11 mouse cellular contexts compared by ENCODE assay signal in the genomic region with DNA sequence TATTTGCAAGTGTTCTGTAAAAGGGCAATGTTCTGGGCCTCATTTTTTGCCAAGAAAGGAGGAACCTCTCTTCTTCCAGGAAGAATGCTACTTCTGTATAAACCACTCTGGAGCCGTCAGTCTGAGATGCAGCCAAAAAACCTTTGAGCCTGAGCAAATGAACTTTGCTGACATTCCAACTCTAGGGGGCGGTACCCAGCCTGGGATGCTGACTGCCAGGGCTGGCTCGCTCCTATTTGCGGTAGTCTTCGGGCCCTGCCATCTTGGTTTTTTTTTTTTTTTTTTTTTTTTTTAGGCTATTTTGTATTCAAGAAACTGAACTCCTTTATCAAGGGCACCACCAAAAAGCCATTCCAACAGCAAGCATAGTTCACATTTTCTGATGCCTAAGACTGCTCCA.
DNase-seq lines count a peak whose midpoint lies in the region; ATAC-seq and TF ChIP-seq lines count a peak whose summit lies in the region.
"Had no signal": no experiment of that assay in that cellular context is flagged by ENCODE, and none has a peak within 500 bp of the region (broad histone marks: within the 10 kb centered on the region; RNA-seq: fewer than 3 reads in every experiment).

No protein-coding gene starts in this region.

- ATAC-seq in kidney, embryonic 14.5 days (ENCODE audit: low FRiP score, low TSS enrichment) = no peak; the same call in 1 of the 2 replicates
- no peak for ATAC-seq in midbrain, postnatal 0 days (ENCODE audit: low FRiP score)
- ATAC-seq in midbrain, embryonic 16.5 days = no peak
- ATAC-seq: inflammation-experienced regulatory T-cells, adult 6 months had no signal

- H3K27me3 ChIP-seq in kidney, embryonic 14.5 days (ENCODE audit: control insufficient read depth, insufficient read depth, low read length) = no peaks in the 10 kb centered on the region
- H3K27me3 ChIP-seq in midbrain, postnatal 0 days (ENCODE audit: insufficient read depth, low read length) = no peaks in the 10 kb centered on the region
- H3K27me3 ChIP-seq in midbrain, embryonic 10.5 days (ENCODE audit: low read depth, poor library complexity, severe bottlenecking) = no peaks in the 10 kb centered on the region
- no peaks in the 10 kb centered on the region for H3K27me3 ChIP-seq in midbrain, embryonic 16.5 days (ENCODE audit: control insufficient read depth, insufficient read depth, low read depth, low read length)
- H3K27me3 ChIP-seq: liver, embryonic 15.5 days had no signal

- DNase-seq in kidney, adult 18-20 months = peak; percentile 18
- DNase-seq in midbrain, postnatal 0 days (ENCODE audit: low spot score) = peak; percentile 65
- no peak for DNase-seq in midbrain, embryonic 10.5 days (ENCODE audit: low spot score)
- DNase-seq in WW6 (ENCODE audit: low read depth, low spot score) = peak; percentile 9
- peak; percentile 5 for DNase-seq in lung, postnatal 25 days (ENCODE audit: low spot score)
- no peak for DNase-seq in adrenal gland, postnatal 25 days
- DNase-seq: gastrocnemius, postnatal 14 days had no signal

- WGBS in kidney, embryonic 14.5 days = 92% methylated on average over 5 of the region's 5 CpGs
- WGBS in midbrain, postnatal 0 days = 83% methylated on average over 5 of the region's 5 CpGs
- 81% methylated on average over 5 of the region's 5 CpGs for WGBS in midbrain, embryonic 10.5 days
- 83% methylated on average over 5 of the region's 5 CpGs for WGBS in midbrain, embryonic 16.5 days

- TF ChIP-seq CTCF in midbrain, postnatal 0 days (IDR thresholded peaks at IDR 0.05) = peak; percentile 12; the same call in 1 of the 2 replicates

- H3K9ac ChIP-seq in kidney, embryonic 14.5 days (ENCODE audit: low read depth, low read length) = no peak overlapping the region
- H3K9ac ChIP-seq in midbrain, postnatal 0 days (replicated peaks; ENCODE audit: low read length, poor library complexity, severe bottlenecking) = no peak overlapping the region
- no peak overlapping the region for H3K9ac ChIP-seq in midbrain, embryonic 16.5 days (ENCODE audit: low read depth, low read length)
- H3K9ac ChIP-seq: liver, embryonic 15.5 days had no signal

- H3K27ac ChIP-seq in kidney, embryonic 14.5 days (ENCODE audit: low read depth, low read length) = no peak overlapping the region
- H3K27ac ChIP-seq in midbrain, postnatal 0 days (ENCODE audit: low read depth, low read length) = no peak overlapping the region
- no peak overlapping the region for H3K27ac ChIP-seq in midbrain, embryonic 10.5 days (replicated peaks)
- no peak overlapping the region for H3K27ac ChIP-seq in midbrain, embryonic 16.5 days (ENCODE audit: low read length)
- H3K27ac ChIP-seq: liver, embryonic 15.5 days had no signal

- H3K36me3 ChIP-seq in kidney, embryonic 14.5 days (ENCODE audit: control insufficient read depth, insufficient read depth, low read length) = no peaks in the 10 kb centered on the region
- H3K36me3 ChIP-seq in midbrain, postnatal 0 days (ENCODE audit: insufficient read depth, low read length) = no peaks in the 10 kb centered on the region; the same call in 1 of the 2 replicates
- no peaks in the 10 kb centered on the region for H3K36me3 ChIP-seq in midbrain, embryonic 10.5 days
- 0 out of 2 replicates have a peak, but pooled peaks cover 2% of the 10 kb centered on the region for H3K36me3 ChIP-seq in midbrain, embryonic 16.5 days (ENCODE audit: control insufficient read depth, insufficient read depth, low read length)
- H3K36me3 ChIP-seq: liver, embryonic 15.5 days had no signal

- no peak overlapping the region for H3K4me3 ChIP-seq in kidney, embryonic 14.5 days (ENCODE audit: low read length)
- H3K4me3 ChIP-seq in midbrain, postnatal 0 days (ENCODE audit: low read depth, low read length) = no peak overlapping the region
- H3K4me3 ChIP-seq in midbrain, embryonic 10.5 days = no peak overlapping the region
- H3K4me3 ChIP-seq in midbrain, embryonic 16.5 days (ENCODE audit: low read depth, low read length) = no peak overlapping the region
- H3K4me3 ChIP-seq: liver, embryonic 15.5 days had no signal

- H3K4me1 ChIP-seq in kidney, embryonic 14.5 days (ENCODE audit: control insufficient read depth, insufficient read depth, low read length) = no peaks in the 10 kb centered on the region
- H3K4me1 ChIP-seq in midbrain, postnatal 0 days (ENCODE audit: insufficient read depth, low read length) = no peaks in the 10 kb centered on the region
- H3K4me1 ChIP-seq in midbrain, embryonic 10.5 days = no peaks in the 10 kb centered on the region
- H3K4me1 ChIP-seq in midbrain, embryonic 16.5 days (ENCODE audit: control insufficient read depth, insufficient read depth, low read length) = no peaks in the 10 kb centered on the region
- H3K4me1 ChIP-seq: liver, embryonic 15.5 days had no signal

- no peaks in the 10 kb centered on the region for H3K9me3 ChIP-seq in kidney, embryonic 14.5 days (ENCODE audit: control insufficient read depth, low read length)
- H3K9me3 ChIP-seq in midbrain, postnatal 0 days (ENCODE audit: low read length) = no peaks in the 10 kb centered on the region
- no peaks in the 10 kb centered on the region for H3K9me3 ChIP-seq in midbrain, embryonic 10.5 days (replicated peaks)
- no peaks in the 10 kb centered on the region for H3K9me3 ChIP-seq in midbrain, embryonic 16.5 days (replicated peaks; ENCODE audit: control insufficient read depth, low read length, poor library complexity, severe bottlenecking)
- H3K9me3 ChIP-seq: liver, embryonic 15.5 days had no signal

- H3K4me2 ChIP-seq in kidney, embryonic 14.5 days (replicated peaks; ENCODE audit: low read depth, low read length) = no peak overlapping the region
- no peak overlapping the region for H3K4me2 ChIP-seq in midbrain, postnatal 0 days (ENCODE audit: low read depth, low read length, poor library complexity, severe bottlenecking)
- no peak overlapping the region for H3K4me2 ChIP-seq in midbrain, embryonic 16.5 days (ENCODE audit: low read length)
- H3K4me2 ChIP-seq: liver, embryonic 15.5 days had no signal

Comparison
In these comparisons a context has a peak if more than half of its experiments do, and no peak if none do; other contexts are left out.
1. DNase-seq: peak in kidney, adult 18-20 months (single experiment), midbrain, postnatal 0 days (single experiment), WW6 (single experiment) and lung, postnatal 25 days (single experiment); none in midbrain, embryonic 10.5 days (single experiment) and adrenal gland, postnatal 25 days (single experiment).